Mouse (Mus musculus) liver, embryonic 16.5 days (tissue): ENCODE measurements around the gene Tff2. TPM values are rescaled to one million over a fixed set of nuclear protein-coding genes. Genes with fewer than 3 reads are reported as not detected.

ENCODE experiments used
- ATAC-seq: fragments of 200-750 bp; cut with Nextera tagmentation; 2 replicates; pipeline ENCODE4 v1.8.0; 2017; ENCODE audit warnings: low read depth, mild to moderate bottlenecking, moderate number of reproducible peaks, moderate library complexity
- H3K27ac ChIP-seq: fragments of 300-500 bp; sonication (generic); 2 replicates; pipeline ENCODE4 v1.5.1; 2014; ENCODE audit warnings: mild to moderate bottlenecking, low read length
- H3K27me3 ChIP-seq: fragments of 300-500 bp; sonication (generic); 2 replicates; pipeline ENCODE4 v1.6.1; 2014; ENCODE audit warnings: low read depth, low read length, mixed read lengths; ENCODE audit not compliant: control insufficient read depth, insufficient read depth
- H3K36me3 ChIP-seq: fragments of 300-500 bp; sonication (generic); 2 replicates; pipeline ENCODE4 v1.6.1; 2014; ENCODE audit warnings: mild to moderate bottlenecking; ENCODE audit not compliant: control insufficient read depth, insufficient read depth
- H3K4me1 ChIP-seq: fragments of 300-500 bp; sonication (generic); 2 replicates; pipeline ENCODE4 v1.6.1; 2014; ENCODE audit warnings: low read depth, low read length, mixed read lengths; ENCODE audit not compliant: control insufficient read depth
- H3K4me2 ChIP-seq: fragments of 300-500 bp; sonication (generic); 2 replicates; pipeline ENCODE4 v1.6.1; 2014; ENCODE audit warnings: low read depth, low read length, mixed read lengths
- H3K4me3 ChIP-seq: fragments of 300-500 bp; sonication (generic); 2 replicates; pipeline ENCODE4 v1.5.1; 2014; ENCODE audit warnings: low read depth, mild to moderate bottlenecking, low read length
- H3K9ac ChIP-seq: fragments of 300-500 bp; sonication (generic); 2 replicates; pipeline ENCODE4 v1.6.1; 2014; ENCODE audit warnings: low read depth, low read length
- H3K9me3 ChIP-seq: fragments of 300-500 bp; sonication (generic); replicated peaks from 2 replicates; pipeline ENCODE4 v1.6.1; 2016; ENCODE audit warnings: low read length; ENCODE audit not compliant: control insufficient read depth
- WGBS: fragments of 180-500 bp; shearing (Covaris S2); extraction: QIAGEN DNeasy Blood & Tissue Kit; methylation state at CpG from one replicate; pipeline ENCODE4 v1.1.7; 2014; ENCODE audit not compliant: insufficient replicate concordance; 5-methylcytosine and 5-hydroxymethylcytosine counted together
- polyA plus RNA-seq: library from polyadenylated mRNA; unstranded; fragments of >200 nt; fragmentation: Nextera tagmentation; extraction: Ambion mirVana; gene quantifications from 2 replicates; pipeline ENCODE4 v1.2.1, GENCODE M21; 2015

Gene Tff2
- polyA plus RNA-seq = 0.37 TPM in 1 of 2 replicates, not detected in the other

DNA sequence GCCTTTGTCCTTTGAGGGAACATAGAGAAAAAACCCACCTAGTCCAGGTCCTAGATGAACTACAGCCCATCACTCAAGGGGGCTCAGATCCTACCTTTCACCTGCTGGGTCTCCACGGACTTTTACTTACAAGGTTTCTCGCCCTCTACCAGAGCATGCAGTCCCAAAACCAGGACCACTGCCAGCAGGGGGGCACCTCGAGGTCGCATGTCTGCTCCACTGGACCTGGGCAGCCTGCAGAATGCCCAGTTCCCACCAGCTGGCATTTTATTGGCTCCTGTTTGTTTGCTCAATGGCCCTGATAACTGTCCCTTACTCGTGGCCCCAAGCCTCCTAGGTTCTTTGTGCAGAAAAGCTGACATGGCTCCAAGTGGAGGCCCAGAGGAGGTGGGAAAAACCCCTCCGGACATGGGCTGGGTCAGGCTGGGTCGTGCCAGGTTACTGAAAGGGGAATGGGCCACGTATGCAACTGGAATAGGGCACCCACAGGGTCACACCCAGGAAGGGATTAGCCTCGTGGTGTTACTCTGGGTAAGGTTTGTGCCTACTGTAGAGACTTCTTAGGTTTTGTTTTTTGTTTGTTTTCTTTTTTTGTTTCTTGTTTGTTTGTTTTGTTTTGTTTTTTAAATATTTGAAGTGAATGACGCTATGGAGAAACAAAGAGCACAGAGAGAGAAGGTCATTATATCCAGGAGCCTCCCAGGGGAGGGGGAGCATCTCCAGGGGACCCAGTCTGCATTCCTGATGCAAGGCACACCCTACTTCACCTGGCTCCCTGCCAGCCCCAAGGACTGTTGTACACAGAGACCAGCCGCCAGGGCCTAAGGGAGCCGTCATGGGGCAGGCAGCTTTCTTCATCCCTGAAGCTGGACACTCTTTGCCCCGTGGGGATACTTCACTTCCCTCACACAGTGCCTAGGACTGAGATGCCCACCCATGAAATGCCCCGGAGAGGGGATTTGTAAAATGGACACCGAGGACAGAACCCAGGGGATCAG is at the start of gene Tff2:
Gene Tff2 (minus strand): TSS at position 243 of the 998 bp plus-strand sequence.
- Histone ChIP-seq H3K36me3 (no peaks in the 10 kb centered on the region), H3K4me1 (no peaks in the 10 kb centered on the region), H3K27me3 (no peaks in the 10 kb centered on the region), H3K27ac (no peak within 1 kb of the TSS), H3K4me3 (no peak within 1 kb of the TSS), H3K9ac (no peak within 1 kb of the TSS), H3K4me2 (no peak within 1 kb of the TSS), H3K9me3 (no peaks in the 10 kb centered on the region)
- no peak for ATAC-seq
- 52% methylated on average over 15 of the region's 15 CpGs for WGBS

DNA sequence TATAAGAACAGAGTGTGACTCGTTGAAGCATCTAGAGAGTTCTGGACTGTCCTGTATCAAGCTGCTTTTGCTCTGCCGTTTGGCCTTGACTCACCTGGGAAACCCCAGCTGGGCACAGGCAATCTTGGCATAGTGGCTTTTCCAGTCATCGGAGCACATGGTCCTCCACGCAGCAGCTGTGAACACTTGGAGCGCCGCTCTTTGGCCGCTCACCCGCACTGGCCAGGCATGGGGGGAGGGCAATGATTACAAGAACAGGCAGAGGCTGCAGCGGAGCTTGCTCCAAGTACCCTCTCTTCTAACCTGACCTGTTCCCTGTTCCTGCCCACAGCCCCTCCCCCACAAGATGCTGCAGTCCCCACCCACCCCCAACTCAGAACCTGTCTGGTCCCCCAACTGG is 49.3 kb upstream of the Tff2 start:
- Histone ChIP-seq H3K27me3 (no peaks in the 10 kb centered on the region), H3K36me3 (no peaks in the 10 kb centered on the region), H3K4me1 (no peaks in the 10 kb centered on the region), H3K9ac (no peak overlapping the region), H3K4me3 (no peak overlapping the region), H3K27ac (no peak overlapping the region), H3K4me2 (no peak overlapping the region), H3K9me3 (no peaks in the 10 kb centered on the region)
- 80% methylated on average over 9 of the region's 9 CpGs for WGBS
- no peak for ATAC-seq

GRCm38 (mm10) chr17:31192663-31193062 is 48.6 kb upstream of the Tff2 start:
- Histone ChIP-seq H3K27me3 (no peaks in the 10 kb centered on the region), H3K27ac (no peak overlapping the region), H3K9ac (no peak overlapping the region), H3K4me1 (no peaks in the 10 kb centered on the region), H3K36me3 (no peaks in the 10 kb centered on the region), H3K4me3 (no peak overlapping the region), H3K4me2 (no peak overlapping the region), H3K9me3 (no peaks in the 10 kb centered on the region)
- 33% methylated on average over 2 of the region's 2 CpGs for WGBS
- no peak for ATAC-seq

DNA sequence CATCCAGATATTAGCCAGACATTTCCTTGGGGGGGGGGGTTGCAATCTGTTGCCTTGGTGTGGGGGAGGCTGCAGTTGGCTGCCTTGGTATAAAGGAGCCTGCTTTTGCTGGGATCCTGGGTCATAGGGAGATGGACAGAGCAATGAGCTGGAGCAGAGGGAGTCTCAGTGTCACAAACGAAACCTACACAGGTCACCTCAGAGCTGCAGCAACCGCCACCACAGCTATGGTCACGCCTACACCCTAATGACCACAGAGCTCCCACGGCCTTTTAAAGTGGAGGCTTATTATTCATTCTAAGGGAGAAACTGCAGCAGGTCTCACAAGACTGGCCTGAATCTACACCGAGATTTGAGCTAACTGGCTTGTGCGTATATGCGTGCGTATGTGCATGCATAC is 47.7 kb upstream of the Tff2 start:
- ATAC-seq = no peak
- H3K27ac ChIP-seq = no peak overlapping the region
- H3K4me3 ChIP-seq = no peak overlapping the region
- no peaks in the 10 kb centered on the region for H3K27me3 ChIP-seq
- no peak overlapping the region for H3K4me2 ChIP-seq
- H3K9me3 ChIP-seq = no peaks in the 10 kb centered on the region
- no peaks in the 10 kb centered on the region for H3K4me1 ChIP-seq
- 68% methylated on average over 8 of the region's 8 CpGs for WGBS
- H3K9ac ChIP-seq = no peak overlapping the region
- H3K36me3 ChIP-seq = no peaks in the 10 kb centered on the region

DNA sequence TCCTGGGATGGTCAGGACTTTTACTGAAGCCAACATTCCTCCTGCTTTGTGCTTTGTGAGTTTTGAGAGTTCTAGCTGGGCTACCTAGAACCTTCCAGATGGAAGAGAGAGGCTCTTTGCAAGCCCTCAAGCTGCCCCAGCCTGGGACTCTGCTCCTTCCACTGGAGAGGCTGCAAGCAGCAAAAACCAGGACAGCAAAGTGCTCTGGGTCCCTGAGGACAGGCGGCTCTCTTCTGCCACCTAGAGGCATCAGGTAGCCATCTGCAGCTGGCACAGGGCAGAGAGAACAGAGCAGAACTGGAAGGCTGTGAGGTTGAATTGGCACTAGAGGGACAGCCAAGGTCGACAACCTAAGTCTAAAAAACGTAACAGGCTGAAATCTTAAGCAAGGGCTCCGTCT is 43.3 kb upstream of the Tff2 start:
- no peak for ATAC-seq
- Histone ChIP-seq H3K36me3 (no peaks in the 10 kb centered on the region), H3K4me3 (no peak overlapping the region), H3K9ac (no peak overlapping the region), H3K4me2 (no peak overlapping the region), H3K4me1 (peaks cover 2% of the 10 kb centered on the region), H3K27ac (no peak overlapping the region), H3K9me3 (no peaks in the 10 kb centered on the region), H3K27me3 (no peaks in the 10 kb centered on the region)
- 14% methylated on average over 4 of the region's 4 CpGs for WGBS

DNA sequence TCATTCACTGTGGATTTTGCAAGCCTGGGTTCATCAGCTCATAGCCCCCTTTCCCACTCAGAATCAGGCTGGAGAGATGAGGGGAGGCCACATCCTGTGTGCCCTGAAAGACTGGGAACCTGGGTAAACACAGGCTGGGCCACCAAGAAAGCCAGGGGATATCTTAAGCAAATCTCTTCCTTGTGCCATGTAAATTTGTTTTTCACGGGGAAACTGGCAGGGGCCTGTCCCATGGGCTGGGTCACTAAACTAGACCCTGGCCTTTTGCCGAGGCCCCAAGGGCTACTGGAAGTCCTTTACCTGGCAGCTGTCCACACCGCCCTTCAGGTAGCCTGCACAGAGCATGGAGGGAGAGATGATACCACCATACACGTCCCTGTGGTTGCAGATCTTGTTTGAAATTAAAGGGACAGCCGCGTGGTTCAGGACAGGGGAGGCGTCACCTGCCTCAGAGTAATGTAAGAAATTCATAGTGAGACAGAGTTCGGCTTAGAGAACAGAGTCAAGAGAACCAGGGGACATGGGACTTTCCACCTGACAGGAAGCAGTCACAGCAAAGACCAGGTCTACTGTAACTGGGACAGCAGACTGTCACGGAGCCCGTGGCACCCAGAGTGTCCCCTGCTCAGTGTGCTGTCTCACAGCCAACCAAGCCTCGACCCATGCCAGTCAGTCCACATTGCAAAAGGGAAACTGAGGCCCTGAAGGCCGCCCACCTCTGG is 40.3 kb upstream of the Tff2 start:
- H3K27ac ChIP-seq = no peak overlapping the region
- H3K27me3 ChIP-seq = no peaks in the 10 kb centered on the region
- 54% methylated on average over 12 of the region's 12 CpGs for WGBS
- H3K9ac ChIP-seq = no peak overlapping the region
- no peak overlapping the region for H3K4me2 ChIP-seq
- H3K4me1 ChIP-seq = peaks cover 2% of the 10 kb centered on the region
- H3K9me3 ChIP-seq = no peaks in the 10 kb centered on the region
- H3K4me3 ChIP-seq = no peak overlapping the region
- H3K36me3 ChIP-seq = no peaks in the 10 kb centered on the region
- no peak for ATAC-seq

GRCm38 (mm10) chr17:31183180-31183974 is 39.3 kb upstream of the Tff2 start:
- H3K9me3 ChIP-seq = no peaks in the 10 kb centered on the region
- H3K36me3 ChIP-seq = no peaks in the 10 kb centered on the region
- H3K4me1 ChIP-seq = peaks cover 2% of the 10 kb centered on the region
- no peak overlapping the region for H3K27ac ChIP-seq
- no peak overlapping the region for H3K4me3 ChIP-seq
- WGBS = 49% methylated on average over 12 of the region's 12 CpGs
- H3K9ac ChIP-seq = no peak overlapping the region
- H3K4me2 ChIP-seq = no peak overlapping the region; the same call in 1 of the 2 replicates
- ATAC-seq = peak; percentile 68
- H3K27me3 ChIP-seq = no peaks in the 10 kb centered on the region

- Histone ChIP-seq H3K4me3 (no peak overlapping the region), H3K9ac (no peak overlapping the region)
These were observed 37.4 kb upstream of the Tff2 start for GRCm38 (mm10) chr17:31181490-31181889.

More at GRCm38 (mm10) chr17:31181490-31181889, 37.4 kb upstream of the Tff2 start:
- Histone ChIP-seq H3K27me3 (no peaks in the 10 kb centered on the region), H3K27ac (no peak overlapping the region), H3K4me1 (peaks cover 2% of the 10 kb centered on the region), H3K36me3 (no peaks in the 10 kb centered on the region), H3K9me3 (no peaks in the 10 kb centered on the region), H3K4me2 (no peak overlapping the region)
- ATAC-seq = no peak
- 50% methylated on average over 4 of the region's 4 CpGs for WGBS
